Mouse (Mus musculus) heart, embryonic 13.5 days (tissue): ENCODE measurements around the gene Szrd1. TPM values are rescaled to one million over a fixed set of nuclear protein-coding genes. Genes with fewer than 3 reads are reported as not detected.
A peak's percentile ranks its signal among the peaks of the same experiment; 100 is the strongest.

Source experiments
- ATAC-seq: fragments of 200-750 bp; cut with Nextera tagmentation; 2 replicates; pipeline ENCODE4 v1.8.0; 2017; ENCODE audit warnings: moderate TSS enrichment; ENCODE audit not compliant: insufficient number of reproducible peaks, low FRiP score, low TSS enrichment; ENCODE audit errors: extremely low read depth
- H3K27ac ChIP-seq: fragments of 300-500 bp; sonication (generic); replicated peaks from 2 replicates; pipeline ENCODE4 v1.5.1; 2015; ENCODE audit warnings: moderate library complexity, mild to moderate bottlenecking, inconsistent platforms
- H3K27me3 ChIP-seq: fragments of 300-500 bp; sonication (generic); replicated peaks from 2 replicates; pipeline ENCODE4 v1.6.1; 2015; ENCODE audit warnings: mild to moderate bottlenecking, inconsistent platforms
- H3K36me3 ChIP-seq: fragments of 300-500 bp; sonication (generic); 2 replicates; pipeline ENCODE4 v1.6.1; 2015; ENCODE audit warnings: mild to moderate bottlenecking, inconsistent platforms
- H3K4me1 ChIP-seq: fragments of 300-500 bp; sonication (generic); 2 replicates; pipeline ENCODE4 v1.6.1; 2015; ENCODE audit warnings: inconsistent platforms
- H3K4me2 ChIP-seq: fragments of 300-500 bp; sonication (generic); 2 replicates; pipeline ENCODE4 v1.6.1; 2015; ENCODE audit warnings: inconsistent platforms, mild to moderate bottlenecking, moderate library complexity
- H3K4me3 ChIP-seq: fragments of 300-500 bp; sonication (generic); 2 replicates; pipeline ENCODE4 v1.5.1; 2015; ENCODE audit warnings: moderate library complexity, mild to moderate bottlenecking, inconsistent platforms
- H3K9ac ChIP-seq: fragments of 300-500 bp; sonication (generic); 2 replicates; pipeline ENCODE4 v1.6.1; 2015; ENCODE audit warnings: inconsistent platforms, mild to moderate bottlenecking, moderate library complexity
- H3K9me3 ChIP-seq: fragments of 300-500 bp; sonication (generic); 2 replicates; pipeline ENCODE4 v1.6.1; 2016; ENCODE audit warnings: inconsistent platforms
- WGBS: fragments of 180-500 bp; shearing (Covaris S2); methylation state at CpG from one replicate; pipeline ENCODE4 v1.1.7; 2015; ENCODE audit warnings: mixed read lengths; 5-methylcytosine and 5-hydroxymethylcytosine counted together
- polyA plus RNA-seq: library from polyadenylated mRNA; unstranded; fragments of >200 nt; fragmentation: Nextera tagmentation; extraction: Ambion mirVana; gene quantifications from 2 replicates; pipeline ENCODE4 v1.2.1, GENCODE M21; 2015

Gene Szrd1
- polyA plus RNA-seq, 1 experiment from 2014 or later = 33.8 TPM

DNA sequence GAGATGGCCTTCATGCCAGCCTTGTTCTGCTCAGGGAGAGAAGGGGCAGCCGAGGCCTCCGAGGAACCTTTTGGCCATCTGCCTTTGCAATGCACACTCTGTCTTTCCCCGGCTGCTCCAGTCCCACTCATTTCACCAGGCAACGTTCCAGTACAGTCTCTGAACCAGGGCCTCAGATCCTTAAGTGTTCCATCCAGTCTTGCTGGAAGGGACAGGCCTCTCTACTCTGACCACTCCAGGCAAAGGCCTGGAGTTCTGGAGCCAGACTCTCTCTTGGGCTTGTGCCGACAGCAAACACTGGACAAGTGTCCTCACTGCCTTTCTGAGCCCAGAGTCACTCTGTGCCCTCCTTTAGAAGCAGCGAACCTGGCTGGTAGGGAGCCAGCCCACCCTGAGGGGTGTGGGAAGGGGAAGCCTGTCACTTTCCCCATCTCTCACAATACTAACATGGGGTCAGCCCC lies 25.0 kb downstream of the Szrd1 start:
- Histone ChIP-seq H3K27me3 (no peaks in the 10 kb centered on the region), H3K4me1 (peaks cover 23% of the 10 kb centered on the region), H3K4me3 (no peak overlapping the region), H3K9me3 (no peaks in the 10 kb centered on the region), H3K36me3 (peaks cover 89% of the 10 kb centered on the region), H3K4me2 (no peak overlapping the region), H3K9ac (no peak overlapping the region), H3K27ac (no peak overlapping the region)
- WGBS = 86% methylated on average over 6 of the region's 6 CpGs
- no peak for ATAC-seq

DNA sequence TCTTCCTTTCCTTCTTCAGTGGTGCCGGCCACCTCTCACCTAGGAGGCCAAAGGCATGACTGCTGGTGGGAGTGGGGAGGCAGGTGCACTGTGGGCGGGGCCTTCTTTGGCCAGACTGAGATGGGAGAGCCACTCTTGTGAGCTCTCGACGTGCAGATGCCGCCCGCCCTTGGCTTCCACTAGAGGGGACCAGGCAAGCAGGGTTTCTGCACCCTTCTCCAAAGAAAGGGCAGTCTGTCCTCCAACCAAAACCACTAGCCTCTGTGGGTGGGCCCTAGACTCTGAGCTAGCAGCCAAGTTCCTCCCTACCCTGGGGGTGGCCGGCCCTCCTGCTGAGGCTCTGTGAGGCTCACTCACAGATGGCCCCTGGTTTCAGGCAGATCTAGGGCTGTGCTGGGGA lies 25.7 kb downstream of the Szrd1 start:
- no peak overlapping the region for H3K9ac ChIP-seq
- H3K4me3 ChIP-seq = no peak overlapping the region
- WGBS = 77% methylated on average over 7 of the region's 7 CpGs
- no peaks in the 10 kb centered on the region for H3K9me3 ChIP-seq
- H3K27me3 ChIP-seq = no peaks in the 10 kb centered on the region
- H3K27ac ChIP-seq = no peak overlapping the region
- no peak overlapping the region for H3K4me2 ChIP-seq
- peaks cover 21% of the 10 kb centered on the region for H3K4me1 ChIP-seq
- H3K36me3 ChIP-seq = peaks cover 89% of the 10 kb centered on the region
- ATAC-seq = no peak

DNA sequence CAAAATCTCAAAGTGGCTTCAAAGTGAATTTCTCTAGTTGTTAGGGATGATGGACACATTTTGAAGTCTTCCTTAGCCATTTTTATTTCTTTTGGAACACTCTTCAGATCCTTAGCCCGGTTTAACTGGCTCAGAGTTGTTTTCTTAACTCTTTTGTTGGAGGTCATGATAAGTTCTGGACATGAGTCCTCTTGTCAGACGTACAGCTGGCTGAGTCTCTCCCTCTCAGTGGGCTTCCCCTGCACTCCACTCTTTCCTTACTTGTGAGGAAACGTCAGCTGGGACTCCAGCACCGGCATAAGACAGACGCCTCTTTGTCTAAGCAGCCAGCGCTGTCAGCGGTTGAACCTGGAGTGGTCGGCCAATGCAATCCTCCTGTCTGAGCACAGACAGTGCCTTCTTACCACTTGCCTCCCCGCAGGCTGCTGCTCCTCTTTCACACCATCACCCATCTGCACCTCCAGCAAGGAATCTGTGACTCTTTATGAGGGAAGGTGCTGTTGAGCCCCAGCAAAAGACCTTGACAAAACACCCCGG lies 31.3 kb downstream of the Szrd1 start:
- ATAC-seq = no peak
- Histone ChIP-seq H3K4me2 (no peak overlapping the region), H3K27ac (peak overlapping the region; percentile 46), H3K36me3 (peaks cover 36% of the 10 kb centered on the region), H3K4me3 (no peak overlapping the region), H3K9ac (no peak overlapping the region), H3K9me3 (no peaks in the 10 kb centered on the region), H3K27me3 (peaks cover 4% of the 10 kb centered on the region; the same call in 1 of the 2 replicates), H3K4me1 (peaks cover 29% of the 10 kb centered on the region)
- 19% methylated on average over 10 of the region's 10 CpGs for WGBS

DNA sequence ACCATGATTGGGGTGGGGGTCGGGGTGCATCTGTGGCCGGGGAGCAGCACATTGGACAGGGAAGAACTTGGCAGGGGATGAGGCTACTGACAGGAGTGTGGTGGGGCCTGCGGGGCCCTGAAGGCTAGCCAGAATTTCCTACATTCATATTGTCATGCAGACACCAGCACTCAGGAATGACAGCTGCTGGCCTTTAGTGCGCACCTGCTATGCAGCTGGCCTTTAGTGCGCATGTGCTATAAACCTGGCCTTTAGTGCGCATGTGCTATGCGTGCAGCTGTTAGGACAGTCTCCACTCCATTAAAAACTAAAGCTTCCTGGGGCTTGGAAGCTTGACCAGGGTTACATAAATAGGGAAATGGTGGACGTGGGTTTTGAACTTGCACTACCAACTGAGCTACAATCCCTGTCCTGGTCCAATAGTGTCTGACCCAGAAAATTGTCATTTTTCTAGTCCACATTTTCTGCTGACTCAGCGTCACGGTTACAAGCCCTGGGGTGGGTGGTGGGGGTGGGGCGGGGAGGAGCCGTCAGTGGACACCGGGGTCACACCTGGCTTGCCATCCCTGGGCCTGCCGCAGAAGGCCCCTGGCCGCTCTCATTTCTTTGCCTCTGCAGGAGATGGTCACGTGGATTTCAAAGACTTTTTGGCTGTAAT lies 32.9 kb downstream of the Szrd1 start:
- no peak for ATAC-seq
- Histone ChIP-seq H3K27ac (no peak overlapping the region), H3K36me3 (peaks cover 20% of the 10 kb centered on the region), H3K4me1 (peaks cover 29% of the 10 kb centered on the region), H3K27me3 (peaks cover 4% of the 10 kb centered on the region; the same call in 1 of the 2 replicates), H3K9me3 (no peaks in the 10 kb centered on the region), H3K4me3 (no peak overlapping the region), H3K4me2 (no peak overlapping the region), H3K9ac (no peak overlapping the region)
- 78% methylated on average over 16 of the region's 16 CpGs for WGBS

DNA sequence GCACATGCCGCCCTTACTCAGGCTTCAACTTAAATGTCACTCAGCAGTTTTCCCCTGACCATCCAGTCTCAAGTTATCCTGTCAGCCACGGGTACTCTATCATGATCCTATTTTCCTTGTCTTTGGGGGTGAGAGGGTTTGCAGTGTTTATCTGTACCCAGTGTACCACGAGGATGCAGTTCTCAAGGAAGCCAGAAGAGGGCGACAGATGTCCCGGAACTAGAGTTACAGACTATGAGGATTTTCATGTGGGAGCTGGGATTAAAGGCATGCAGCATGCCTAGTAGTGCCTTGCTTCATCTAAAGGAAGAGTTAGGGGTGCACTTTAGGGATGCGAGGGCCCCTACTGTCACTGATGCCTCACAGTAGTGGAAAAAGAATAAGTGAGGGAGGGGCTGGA lies 37.7 kb downstream of the Szrd1 start:
- Histone ChIP-seq H3K36me3 (no peaks in the 10 kb centered on the region), H3K9me3 (no peaks in the 10 kb centered on the region), H3K27ac (no peak overlapping the region), H3K9ac (no peak overlapping the region), H3K4me2 (no peak overlapping the region), H3K4me3 (no peak overlapping the region), H3K27me3 (peaks cover 4% of the 10 kb centered on the region; the same call in 1 of the 2 replicates), H3K4me1 (peaks cover 12% of the 10 kb centered on the region; the same call in 1 of the 2 replicates)
- no peak for ATAC-seq
- 59% methylated on average over 6 of the region's 6 CpGs for WGBS

DNA sequence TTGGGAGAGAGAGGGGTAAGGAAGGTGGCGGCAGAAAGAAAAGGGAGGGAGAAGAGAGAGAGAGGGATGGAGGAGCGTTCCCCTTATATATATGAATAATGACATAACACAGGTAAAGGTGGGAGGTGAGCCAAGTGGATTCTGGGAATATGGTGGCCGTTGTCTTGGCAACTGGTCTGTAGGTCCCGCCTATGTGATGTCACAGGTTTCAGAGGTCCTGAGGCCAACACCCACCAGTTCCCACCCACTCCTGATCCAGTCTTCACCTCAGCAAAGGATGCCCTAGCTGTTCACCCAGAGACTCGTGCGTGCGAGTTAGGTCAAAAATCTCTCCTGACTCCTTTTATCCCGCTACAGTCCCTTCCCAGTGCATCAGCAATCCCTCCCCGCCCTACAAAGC lies 38.3 kb downstream of the Szrd1 start:
- ATAC-seq = no peak

DNA sequence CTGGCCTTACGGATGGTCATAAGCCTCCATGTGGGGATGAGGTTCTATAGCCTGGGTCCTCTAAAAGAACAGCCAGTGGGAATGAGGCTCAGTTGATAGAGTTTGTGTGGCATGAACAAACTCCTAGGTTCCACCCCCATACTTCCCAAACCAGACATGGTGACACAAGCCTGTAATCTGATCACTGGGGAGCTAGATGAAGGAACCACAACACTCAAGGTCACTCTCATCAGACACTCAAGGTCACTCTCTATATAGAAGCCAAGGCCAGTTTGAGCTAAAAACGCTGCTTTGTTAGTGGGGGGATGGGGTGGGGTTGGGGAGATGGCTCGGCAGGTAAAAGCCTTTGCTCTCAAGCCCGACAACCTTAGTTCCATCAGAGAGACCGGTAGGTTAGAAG lies 39.6 kb downstream of the Szrd1 start:
- Histone ChIP-seq H3K4me2 (no peak overlapping the region), H3K27ac (no peak overlapping the region), H3K36me3 (no peaks in the 10 kb centered on the region), H3K9ac (no peak overlapping the region), H3K4me1 (peaks cover 3% of the 10 kb centered on the region; the same call in 1 of the 2 replicates), H3K27me3 (peaks cover 4% of the 10 kb centered on the region; the same call in 1 of the 2 replicates), H3K4me3 (no peak overlapping the region), H3K9me3 (no peaks in the 10 kb centered on the region)
- ATAC-seq = no peak
- 75% methylated on average over 5 of the region's 5 CpGs for WGBS

More for the DNA sequence above, 38.3 kb downstream of the Szrd1 start:
- H3K4me1 ChIP-seq = peaks cover 12% of the 10 kb centered on the region; the same call in 1 of the 2 replicates
- no peak overlapping the region for H3K27ac ChIP-seq
- H3K36me3 ChIP-seq = no peaks in the 10 kb centered on the region
- 81% methylated on average over 9 of the region's 9 CpGs for WGBS
- H3K9ac ChIP-seq = no peak overlapping the region
- H3K4me2 ChIP-seq = no peak overlapping the region
- H3K4me3 ChIP-seq = no peak overlapping the region
- no peaks in the 10 kb centered on the region for H3K9me3 ChIP-seq
- peaks cover 4% of the 10 kb centered on the region; the same call in 1 of the 2 replicates for H3K27me3 ChIP-seq

DNA sequence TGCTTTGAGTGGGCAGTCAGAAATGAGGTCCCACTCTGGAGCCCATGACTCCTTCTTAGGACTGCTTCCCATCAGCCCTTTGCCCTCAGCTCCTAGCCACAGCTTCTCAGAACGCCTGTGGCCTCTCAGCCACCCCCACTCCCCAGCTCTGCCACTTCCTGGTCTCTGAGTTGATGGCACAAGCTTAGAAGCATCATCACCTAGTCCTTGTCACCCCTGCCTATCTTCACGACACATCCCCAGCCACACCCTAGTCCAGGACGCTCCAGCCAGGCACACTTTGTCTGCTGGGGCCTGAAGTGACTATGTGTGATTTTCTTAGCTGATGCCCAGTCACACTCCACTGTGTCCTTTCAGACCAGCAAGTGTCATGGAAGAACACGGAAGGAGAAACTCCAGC lies 40.6 kb downstream of the Szrd1 start:
- H3K36me3 ChIP-seq = no peaks in the 10 kb centered on the region
- no peak overlapping the region for H3K4me3 ChIP-seq
- H3K9me3 ChIP-seq = no peaks in the 10 kb centered on the region
- no peaks in the 10 kb centered on the region for H3K4me1 ChIP-seq
- ATAC-seq = no peak
- H3K27ac ChIP-seq = no peak overlapping the region
- H3K27me3 ChIP-seq = no peaks in the 10 kb centered on the region
- 48% methylated on average over 4 of the region's 4 CpGs for WGBS
- H3K9ac ChIP-seq = no peak overlapping the region
- H3K4me2 ChIP-seq = no peak overlapping the region

DNA sequence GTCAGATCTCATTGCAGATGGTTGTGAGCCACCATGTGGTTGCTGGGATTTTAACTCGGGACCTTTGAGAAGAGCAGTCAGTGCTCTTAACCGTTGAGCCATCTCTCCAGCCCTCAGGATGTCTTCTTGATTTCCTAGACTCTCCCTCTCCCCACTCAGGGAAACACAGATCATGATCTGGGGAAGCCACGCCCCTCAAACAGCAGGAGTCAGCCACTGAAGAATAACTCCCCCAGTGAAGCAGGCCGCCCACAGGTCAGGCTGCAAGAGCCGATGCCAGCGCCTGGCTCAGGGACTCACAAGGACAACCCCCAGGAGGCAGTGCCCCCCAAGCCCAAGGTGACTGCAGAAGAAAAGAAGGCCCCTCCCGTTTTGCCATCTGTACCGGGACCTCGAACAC lies 42.9 kb downstream of the Szrd1 start:
- WGBS = 25% methylated on average over 9 of the region's 9 CpGs
- H3K9me3 ChIP-seq = no peaks in the 10 kb centered on the region
- H3K4me3 ChIP-seq = no peak overlapping the region
- H3K27ac ChIP-seq = no peak overlapping the region
- no peaks in the 10 kb centered on the region for H3K27me3 ChIP-seq
- H3K9ac ChIP-seq = no peak overlapping the region
- H3K4me2 ChIP-seq = no peak overlapping the region
- no peak for ATAC-seq
- no peaks in the 10 kb centered on the region for H3K36me3 ChIP-seq
- H3K4me1 ChIP-seq = no peaks in the 10 kb centered on the region

DNA sequence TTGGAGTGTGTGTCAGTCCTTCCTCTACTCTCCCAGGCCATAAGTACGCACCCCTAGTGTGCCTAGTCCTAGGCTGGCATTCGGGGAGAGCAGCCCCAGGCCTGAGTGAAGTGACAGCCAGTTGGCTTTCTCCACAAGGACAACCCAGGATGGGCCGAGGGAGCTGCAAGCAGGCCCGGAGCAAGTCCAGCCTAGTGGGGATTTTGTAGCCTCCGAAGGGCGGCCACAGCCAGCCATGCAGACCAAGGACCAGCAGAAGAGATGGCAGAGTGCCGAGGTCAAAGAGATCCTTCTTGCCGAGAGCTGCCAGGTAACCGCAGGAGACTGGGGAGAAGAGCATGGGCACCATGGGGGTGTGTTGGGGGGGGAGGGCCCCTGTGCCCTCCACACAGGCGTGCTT lies 44.6 kb downstream of the Szrd1 start:
- Histone ChIP-seq H3K4me2 (no peak overlapping the region), H3K27me3 (no peaks in the 10 kb centered on the region), H3K4me1 (no peaks in the 10 kb centered on the region), H3K36me3 (no peaks in the 10 kb centered on the region), H3K9ac (no peak overlapping the region), H3K27ac (no peak overlapping the region), H3K4me3 (no peak overlapping the region), H3K9me3 (no peaks in the 10 kb centered on the region)
- WGBS = 74% methylated on average over 10 of the region's 10 CpGs
- ATAC-seq = no peak

DNA sequence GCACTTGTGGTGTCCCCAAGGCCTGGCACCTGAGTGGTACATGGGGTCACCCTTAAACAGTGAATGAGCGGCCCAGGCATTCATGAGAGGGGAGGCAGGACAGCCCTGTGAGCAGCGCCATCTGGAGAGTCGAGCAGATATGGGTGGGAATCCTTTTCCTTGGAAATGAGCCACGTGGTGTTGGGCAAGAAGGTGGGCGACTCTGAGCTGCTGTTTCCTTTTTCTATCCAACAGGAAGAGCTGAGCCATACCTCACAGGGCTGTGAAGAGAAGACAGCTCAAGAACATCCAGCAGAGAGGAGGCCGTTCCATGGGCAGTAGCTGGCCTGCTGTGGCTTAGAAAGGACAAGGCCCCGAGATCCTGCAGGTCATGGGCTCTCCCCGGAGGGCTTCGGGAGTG lies 50.9 kb downstream of the Szrd1 start:
- WGBS = 56% methylated on average over 9 of the region's 9 CpGs
- Histone ChIP-seq H3K4me2 (no peak overlapping the region), H3K27me3 (no peaks in the 10 kb centered on the region), H3K27ac (no peak overlapping the region), H3K4me3 (no peak overlapping the region), H3K9ac (no peak overlapping the region), H3K9me3 (no peaks in the 10 kb centered on the region), H3K36me3 (no peaks in the 10 kb centered on the region), H3K4me1 (peaks cover 3% of the 10 kb centered on the region; the same call in 1 of the 2 replicates)
- no peak for ATAC-seq

DNA sequence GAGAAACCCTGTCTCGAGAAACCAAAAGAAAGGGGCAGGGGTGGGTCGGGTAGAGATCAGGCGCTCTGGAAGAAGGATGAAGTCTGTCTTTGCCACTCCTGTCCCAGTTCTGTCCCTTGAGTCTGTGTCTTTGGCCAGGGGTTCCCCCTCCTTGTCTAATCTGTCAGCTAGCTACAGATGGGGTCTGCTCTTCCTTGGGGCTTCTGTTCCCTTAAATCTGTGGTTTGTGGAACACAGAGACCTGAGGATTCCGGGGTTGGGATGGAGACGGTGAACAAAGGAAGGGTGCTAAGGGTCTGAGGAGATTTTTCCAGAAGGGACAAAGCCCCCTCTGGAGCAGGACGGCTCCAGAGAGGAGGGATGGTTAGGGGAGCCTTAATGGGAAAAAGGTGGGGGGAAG lies 51.5 kb downstream of the Szrd1 start, which contains the start of gene Spata21:
Gene Spata21, plus strand, starts transcription at position 301 of the 400 bp plus-strand sequence.
- Histone ChIP-seq H3K27me3 (no peaks in the 10 kb centered on the region), H3K4me3 (no peak within 1 kb of the TSS), H3K4me1 (peaks cover 3% of the 10 kb centered on the region; the same call in 1 of the 2 replicates), H3K9ac (no peak within 1 kb of the TSS), H3K27ac (no peak within 1 kb of the TSS), H3K9me3 (no peaks in the 10 kb centered on the region), H3K4me2 (no peak within 1 kb of the TSS), H3K36me3 (no peaks in the 10 kb centered on the region)
- ATAC-seq = no peak
- WGBS = 71% methylated on average over 6 of the region's 6 CpGs
